Mouse (Mus musculus) layer of hippocampus, adult 11-12 months (tissue): ENCODE data around the gene Dync1h1.
A peak's percentile ranks its signal among the peaks of the same experiment; 100 is the strongest.
"Not testable (repeated sequence)": the region's sequence is repeated elsewhere in the genome, so short reads cannot be mapped to it uniquely, and the experiment has no call there.

Source experiments
- DNase-seq: peaks from one replicate; pipeline ENCODE4 v3.0.0; 2022; ENCODE audit warnings: low spot score

Gene Dync1h1

GRCm38 (mm10) chr12:110696173-110696974, 95.1 kb downstream of the Dync1h1 start:
- peak; percentile 98 for DNase-seq

- no peak for DNase-seq
Observed at GRCm38 (mm10) chr12:110696975-110697400, 95.7 kb downstream of the Dync1h1 start.

GRCm38 (mm10) chr12:110697457-110697856, 96.2 kb downstream of the Dync1h1 start:
- DNase-seq = no peak

GRCm38 (mm10) chr12:110698080-110698479, 96.8 kb downstream of the Dync1h1 start:
- no peak for DNase-seq

- DNase-seq = no peak
Observed at GRCm38 (mm10) chr12:110698523-110699170, 97.4 kb downstream of the Dync1h1 start.

- DNase-seq = no peak
Observed at GRCm38 (mm10) chr12:110699171-110699547, 97.9 kb downstream of the Dync1h1 start.

- DNase-seq = no peak
Observed at GRCm38 (mm10) chr12:110700730-110701129, 99.5 kb downstream of the Dync1h1 start.

- not testable (repeated sequence) for DNase-seq
Observed at GRCm38 (mm10) chr12:110701363-110701762, 100.1 kb downstream of the Dync1h1 start.

- DNase-seq = no peak
Observed at GRCm38 (mm10) chr12:110702556-110702955, 101.3 kb downstream of the Dync1h1 start, which contains the start of gene Hsp90aa1. Gene Hsp90aa1 (minus strand): TSS chr12:110702728.

- peak; percentile 87 for DNase-seq
Observed at GRCm38 (mm10) chr12:110703008-110703471, 101.8 kb downstream of the Dync1h1 start.

GRCm38 (mm10) chr12:110703682-110704081, 102.4 kb downstream of the Dync1h1 start:
- DNase-seq = no peak

GRCm38 (mm10) chr12:110705419-110705818, 104.2 kb downstream of the Dync1h1 start:
- not testable (repeated sequence) for DNase-seq

- peak; percentile 37 for DNase-seq
Observed at GRCm38 (mm10) chr12:110706337-110707231, 105.3 kb downstream of the Dync1h1 start.

- no peak for DNase-seq
Observed at GRCm38 (mm10) chr12:110707451-110707850, 106.2 kb downstream of the Dync1h1 start.

- no peak for DNase-seq
Observed at GRCm38 (mm10) chr12:110711270-110711669, 110.0 kb downstream of the Dync1h1 start.

- no peak for DNase-seq
Observed at GRCm38 (mm10) chr12:110713784-110714183, 112.5 kb downstream of the Dync1h1 start.

- no peak for DNase-seq
Observed at GRCm38 (mm10) chr12:110714215-110714614, 113.0 kb downstream of the Dync1h1 start.

- DNase-seq = no peak
Observed at GRCm38 (mm10) chr12:110716004-110716403, 114.8 kb downstream of the Dync1h1 start.
